Mouse (Mus musculus): ENCODE measurements around the gene Itih3. TPM values are rescaled to one million over a fixed set of nuclear protein-coding genes. Genes with fewer than 3 reads are reported as not detected.
A peak's percentile ranks its signal among the peaks of the same experiment; 100 is the strongest.

Gene Itih3
- polyA plus RNA-seq, 1 experiment from 2014 or later: 0.37 TPM

DNA sequence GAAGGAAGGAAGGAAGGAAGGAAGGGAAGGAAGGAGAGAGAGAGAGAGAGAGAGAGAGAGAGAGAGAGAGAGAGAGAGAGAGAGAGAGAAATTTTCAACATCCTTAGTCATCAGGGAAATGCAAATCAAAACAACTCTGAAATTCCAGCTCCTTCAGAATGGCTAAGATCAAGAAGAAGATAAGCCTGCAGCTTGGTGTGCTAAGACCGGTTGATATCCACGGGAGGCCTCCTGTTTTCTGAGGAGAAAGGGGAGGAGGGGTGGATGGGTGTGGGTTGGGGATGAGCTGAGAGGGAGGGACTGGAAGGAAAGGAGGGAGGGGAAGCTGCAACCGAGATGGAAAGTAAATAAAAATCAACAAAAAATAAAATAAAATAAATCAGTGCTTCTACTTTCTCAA is 38.3 kb downstream of the Itih3 start:
- no peaks in the 10 kb centered on the region for H3K9me3 ChIP-seq
- DNase-seq (ENCODE audit: low spot score): no peak
- H3K27me3 ChIP-seq (ENCODE audit: insufficient read depth, poor library complexity, severe bottlenecking): no peaks in the 10 kb centered on the region
- no peak overlapping the region for H3K4me3 ChIP-seq
- WGBS: 14% methylated on average over 3 of the region's 3 CpGs
- no peak overlapping the region for H3K27ac ChIP-seq
- peaks cover 11% of the 10 kb centered on the region for H3K4me1 ChIP-seq (replicated peaks)
- H3K36me3 ChIP-seq: no peaks in the 10 kb centered on the region

DNA sequence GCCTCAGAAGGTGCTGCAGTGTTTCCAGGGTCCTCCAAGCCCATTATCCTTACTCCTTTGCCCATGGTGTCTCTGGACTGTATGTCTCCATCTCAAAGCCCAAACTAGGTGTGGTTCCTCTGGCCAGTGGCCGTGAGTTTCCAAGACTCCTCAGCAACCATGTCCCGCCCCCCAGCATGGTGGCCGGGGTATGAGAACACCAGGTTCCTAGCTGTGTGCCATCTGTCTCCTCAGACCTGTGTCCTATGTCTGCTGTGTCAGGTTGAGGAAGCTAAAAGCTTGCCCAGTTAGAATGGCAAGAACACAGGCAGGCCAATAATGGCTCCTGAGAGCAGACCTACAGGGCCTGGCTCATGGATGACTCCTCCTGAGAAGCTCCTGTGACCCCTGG is 41.8 kb downstream of the Itih3 start:
- 92% methylated on average over 3 of the region's 3 CpGs for WGBS

DNA sequence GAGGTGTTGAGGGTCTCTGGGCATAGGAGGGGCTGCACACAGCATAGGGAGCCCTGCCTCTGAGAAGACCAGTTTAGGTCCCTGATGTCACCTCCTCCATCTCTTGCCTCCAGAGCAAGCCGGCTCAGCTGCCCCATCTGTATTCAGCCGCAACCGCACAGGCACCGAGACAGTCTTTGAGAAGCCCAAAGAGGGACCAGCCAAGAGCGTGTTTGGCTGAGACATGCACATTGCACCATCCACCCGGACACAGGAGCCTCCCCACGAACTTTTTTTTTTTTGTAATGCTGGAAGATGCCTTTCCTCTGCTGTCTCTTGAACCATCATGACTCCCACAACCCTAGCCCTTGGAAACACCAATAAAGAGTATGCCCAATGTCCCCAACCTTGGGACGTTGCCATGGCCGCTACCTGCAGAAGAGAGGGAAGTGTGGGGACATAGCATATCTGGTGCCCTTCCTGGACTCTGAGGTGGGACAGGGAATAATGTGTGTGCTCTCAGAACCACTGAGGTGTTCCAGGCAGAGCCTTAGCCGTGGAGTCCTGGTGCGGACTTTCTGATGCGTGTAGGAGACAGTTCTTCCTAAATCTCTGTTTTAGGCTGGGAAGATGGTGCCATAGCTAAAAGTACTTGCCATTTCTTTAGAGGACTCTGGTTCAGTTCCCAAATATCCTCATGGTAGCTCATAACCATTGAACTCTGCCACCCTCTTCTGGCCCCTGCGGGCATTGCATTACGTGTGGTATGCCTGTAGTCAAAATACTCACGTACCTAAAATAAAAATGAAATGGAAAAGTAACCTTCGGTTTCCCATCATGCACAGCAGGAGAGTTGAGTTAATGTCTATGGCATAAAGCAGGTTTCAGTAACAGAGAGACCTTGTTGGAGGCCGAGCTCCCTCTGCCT is 42.5 kb downstream of the Itih3 start:
- Histone ChIP-seq H3K36me3 (peaks cover 9% of the 10 kb centered on the region), H3K4me1 (replicated peaks) (peaks cover 20% of the 10 kb centered on the region), H3K27me3 (ENCODE audit: insufficient read depth, poor library complexity, severe bottlenecking) (no peaks in the 10 kb centered on the region), H3K9me3 (no peaks in the 10 kb centered on the region), H3K27ac (no peak overlapping the region), H3K4me3 (no peak overlapping the region)
- WGBS: 85% methylated on average over 17 of the region's 17 CpGs
- peak; percentile 28 for DNase-seq (ENCODE audit: low spot score)

More for the DNA sequence above, 41.8 kb downstream of the Itih3 start:
- peaks cover 17% of the 10 kb centered on the region for H3K4me1 ChIP-seq (replicated peaks)
- no peaks in the 10 kb centered on the region for H3K27me3 ChIP-seq (ENCODE audit: insufficient read depth, poor library complexity, severe bottlenecking)
- no peak overlapping the region for H3K27ac ChIP-seq
- peaks cover 3% of the 10 kb centered on the region; the same call in 1 of the 2 replicates for H3K36me3 ChIP-seq
- H3K4me3 ChIP-seq: no peak overlapping the region
- H3K9me3 ChIP-seq: no peaks in the 10 kb centered on the region
- no peak for DNase-seq (ENCODE audit: low spot score)

DNA sequence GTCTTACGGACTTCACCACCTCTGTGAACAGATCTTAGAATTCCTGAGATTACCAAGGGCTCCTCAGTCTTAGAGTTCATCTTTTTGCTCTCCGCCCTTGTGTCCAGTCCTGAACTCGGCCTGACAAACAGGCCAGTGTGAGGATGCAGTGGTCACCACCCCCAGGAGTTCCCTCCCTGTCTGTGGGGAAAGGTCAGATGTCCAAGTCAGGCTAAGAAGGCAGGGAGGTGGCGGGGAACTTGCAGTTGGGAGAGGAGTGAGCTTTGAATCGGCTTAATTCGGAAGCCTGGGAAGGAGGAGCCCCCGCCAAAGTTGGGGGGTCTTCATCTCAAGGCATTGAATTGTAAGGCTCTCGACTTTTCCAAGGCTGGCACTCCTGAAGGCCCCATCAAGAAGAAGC is 43.3 kb downstream of the Itih3 start:
- WGBS: 72% methylated on average over 8 of the region's 8 CpGs

DNA sequence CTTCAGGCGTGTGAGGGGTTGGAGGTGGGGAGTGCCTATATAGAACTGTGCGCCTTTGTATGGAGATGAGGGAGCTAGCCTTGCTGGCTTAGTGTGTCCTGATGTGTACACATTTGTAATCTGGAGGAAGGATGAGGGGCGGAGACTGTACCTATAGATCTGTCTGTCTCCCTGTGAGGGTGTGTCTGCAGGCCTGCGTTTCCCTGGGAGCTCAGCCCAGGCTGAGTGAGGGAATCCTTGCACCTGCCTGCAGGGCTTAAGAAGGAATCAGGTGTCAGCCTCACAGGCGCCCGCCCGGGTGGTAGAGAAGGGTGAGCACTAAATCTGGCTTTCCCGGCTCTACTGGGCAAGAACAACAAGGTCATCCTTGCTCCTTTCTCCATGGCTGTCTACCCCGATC is 43.8 kb downstream of the Itih3 start:
- H3K9me3 ChIP-seq: no peaks in the 10 kb centered on the region
- H3K36me3 ChIP-seq: peaks cover 19% of the 10 kb centered on the region
- DNase-seq (ENCODE audit: low spot score): no peak
- 74% methylated on average over 9 of the region's 9 CpGs for WGBS
- peaks cover 20% of the 10 kb centered on the region for H3K4me1 ChIP-seq (replicated peaks)
- H3K4me3 ChIP-seq: no peak overlapping the region
- H3K27me3 ChIP-seq (ENCODE audit: insufficient read depth, poor library complexity, severe bottlenecking): no peaks in the 10 kb centered on the region
- peak overlapping the region; percentile 4; the same call in 1 of the 2 replicates for H3K27ac ChIP-seq

More for the DNA sequence above, 43.3 kb downstream of the Itih3 start:
- no peak for DNase-seq (ENCODE audit: low spot score)
- Histone ChIP-seq H3K4me1 (replicated peaks) (peaks cover 20% of the 10 kb centered on the region), H3K4me3 (no peak overlapping the region), H3K27me3 (ENCODE audit: insufficient read depth, poor library complexity, severe bottlenecking) (no peaks in the 10 kb centered on the region), H3K36me3 (peaks cover 17% of the 10 kb centered on the region), H3K27ac (0 out of 2 replicates have a peak overlapping the region, but pooled peaks have one; percentile 4), H3K9me3 (no peaks in the 10 kb centered on the region)

DNA sequence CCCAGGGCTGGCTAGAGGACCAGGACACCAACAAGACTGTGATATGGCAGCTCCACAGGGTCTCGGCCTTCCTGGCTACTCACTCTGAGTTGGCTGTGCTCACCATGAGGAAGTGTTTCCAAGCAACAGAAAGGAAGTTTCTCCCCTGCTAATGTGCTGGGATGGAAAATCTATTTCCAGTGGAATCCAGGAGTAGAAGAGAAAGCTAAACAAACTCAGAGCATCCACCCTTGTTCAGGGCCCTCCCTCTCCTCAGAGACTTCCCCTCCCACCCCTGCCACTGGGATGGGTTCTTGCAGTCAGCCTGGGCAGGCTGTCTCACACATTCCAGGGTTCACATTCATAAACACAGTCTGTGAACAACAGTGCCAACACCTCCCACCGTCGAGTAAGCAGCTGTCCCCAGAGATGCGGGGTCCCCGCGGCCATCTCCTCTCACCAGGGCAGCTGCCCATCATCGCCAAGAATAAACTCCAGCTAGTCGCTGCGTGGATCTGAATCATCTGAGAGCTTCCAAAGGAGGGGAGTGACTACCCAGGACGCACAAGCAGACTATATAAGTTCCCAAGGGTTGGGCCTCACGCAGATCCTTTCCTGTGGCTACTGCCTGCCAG is 44.5 kb downstream of the Itih3 start, which contains the start of gene Mustn1:
Gene Mustn1 (plus strand): TSS at position 243 of the 614 bp plus-strand sequence.
- 77% methylated on average over 11 of the region's 11 CpGs for WGBS
- peak within 1 kb of the TSS; percentile 4; the same call in 1 of the 2 replicates for H3K27ac ChIP-seq
- H3K9me3 ChIP-seq: no peaks in the 10 kb centered on the region
- H3K4me3 ChIP-seq: no peak within 1 kb of the TSS
- H3K36me3 ChIP-seq: peaks cover 26% of the 10 kb centered on the region
- no peaks in the 10 kb centered on the region for H3K27me3 ChIP-seq (ENCODE audit: insufficient read depth, poor library complexity, severe bottlenecking)
- H3K4me1 ChIP-seq (replicated peaks): peaks cover 20% of the 10 kb centered on the region
- no peak for DNase-seq (ENCODE audit: low spot score)

DNA sequence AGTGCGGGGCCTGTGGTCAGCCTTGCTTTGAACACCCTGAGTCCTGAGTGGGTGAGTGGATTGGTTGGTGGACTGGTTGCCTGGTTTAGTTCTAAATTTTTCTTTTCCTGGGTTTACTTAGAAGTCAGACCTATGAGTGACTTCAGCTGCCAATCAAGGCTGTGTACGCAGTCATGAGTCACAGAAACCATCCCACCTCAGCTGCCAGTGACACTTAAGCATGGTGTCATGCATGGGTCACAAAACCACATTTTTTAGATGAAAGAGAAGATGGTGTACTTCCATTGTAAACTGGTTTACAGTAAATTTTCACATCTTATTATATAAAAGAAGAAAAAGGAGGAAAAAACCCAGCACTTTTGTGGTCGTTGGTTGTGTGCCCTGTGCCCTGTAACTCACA is 45.7 kb downstream of the Itih3 start:
- no peak for DNase-seq (ENCODE audit: low spot score)
- 97% methylated on average over 3 of the region's 3 CpGs for WGBS
- peaks cover 20% of the 10 kb centered on the region for H3K4me1 ChIP-seq (replicated peaks)
- no peak overlapping the region for H3K27ac ChIP-seq
- no peak overlapping the region for H3K4me3 ChIP-seq
- H3K9me3 ChIP-seq: no peaks in the 10 kb centered on the region
- no peaks in the 10 kb centered on the region for H3K27me3 ChIP-seq (ENCODE audit: insufficient read depth, poor library complexity, severe bottlenecking)
- H3K36me3 ChIP-seq: peaks cover 38% of the 10 kb centered on the region

DNA sequence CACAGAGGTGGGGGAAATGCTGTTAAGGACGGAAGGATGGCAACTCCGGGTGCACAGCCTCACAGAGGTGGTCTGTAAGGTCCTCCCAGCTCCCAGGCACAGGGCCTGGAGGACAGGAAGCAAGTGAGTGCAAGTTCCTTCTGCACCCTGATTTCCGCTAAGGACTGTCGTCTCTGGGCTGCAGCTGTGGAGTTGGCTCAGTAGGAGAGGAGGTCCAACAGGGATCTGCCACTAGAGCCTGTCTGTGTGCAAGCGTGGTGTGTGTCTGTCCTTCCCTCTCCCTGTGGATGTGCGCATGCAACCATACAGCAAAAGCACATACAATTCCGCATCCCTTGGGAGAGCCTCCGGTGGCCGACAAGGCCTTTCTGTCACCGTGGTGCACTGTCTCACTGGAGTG is 47.1 kb downstream of the Itih3 start:
- Histone ChIP-seq H3K9me3 (no peaks in the 10 kb centered on the region), H3K27me3 (ENCODE audit: insufficient read depth, poor library complexity, severe bottlenecking) (no peaks in the 10 kb centered on the region), H3K27ac (no peak overlapping the region), H3K36me3 (peaks cover 50% of the 10 kb centered on the region), H3K4me3 (no peak overlapping the region), H3K4me1 (replicated peaks) (peaks cover 20% of the 10 kb centered on the region)
- 90% methylated on average over 10 of the region's 10 CpGs for WGBS
- no peak for DNase-seq (ENCODE audit: low spot score)

DNA sequence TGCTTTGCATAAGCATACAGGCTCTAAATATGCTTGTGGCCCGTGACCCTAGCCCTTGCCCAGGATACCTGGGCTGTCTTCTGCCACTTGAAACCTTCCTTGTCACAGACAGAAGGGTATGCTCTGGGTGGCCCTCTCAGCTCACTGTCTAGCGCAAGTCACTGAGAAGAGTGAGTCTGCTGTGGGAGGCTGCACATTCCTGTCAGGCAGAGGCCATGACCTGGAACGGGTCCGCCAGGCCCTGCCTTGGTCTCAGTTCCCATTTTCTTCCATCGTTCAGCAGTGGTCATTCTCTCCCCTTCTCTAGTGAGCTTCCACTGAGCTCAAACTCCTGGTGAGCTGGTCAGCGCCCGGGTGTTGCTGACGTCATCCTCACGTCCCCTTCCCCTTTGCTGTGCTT is 47.6 kb downstream of the Itih3 start:
- no peaks in the 10 kb centered on the region for H3K27me3 ChIP-seq (ENCODE audit: insufficient read depth, poor library complexity, severe bottlenecking)
- H3K4me1 ChIP-seq (replicated peaks): peaks cover 20% of the 10 kb centered on the region
- H3K36me3 ChIP-seq: peaks cover 55% of the 10 kb centered on the region
- H3K27ac ChIP-seq: no peak overlapping the region
- H3K4me3 ChIP-seq: no peak overlapping the region
- no peaks in the 10 kb centered on the region for H3K9me3 ChIP-seq
- DNase-seq (ENCODE audit: low spot score): no peak
- 77% methylated on average over 9 of the region's 9 CpGs for WGBS

DNA sequence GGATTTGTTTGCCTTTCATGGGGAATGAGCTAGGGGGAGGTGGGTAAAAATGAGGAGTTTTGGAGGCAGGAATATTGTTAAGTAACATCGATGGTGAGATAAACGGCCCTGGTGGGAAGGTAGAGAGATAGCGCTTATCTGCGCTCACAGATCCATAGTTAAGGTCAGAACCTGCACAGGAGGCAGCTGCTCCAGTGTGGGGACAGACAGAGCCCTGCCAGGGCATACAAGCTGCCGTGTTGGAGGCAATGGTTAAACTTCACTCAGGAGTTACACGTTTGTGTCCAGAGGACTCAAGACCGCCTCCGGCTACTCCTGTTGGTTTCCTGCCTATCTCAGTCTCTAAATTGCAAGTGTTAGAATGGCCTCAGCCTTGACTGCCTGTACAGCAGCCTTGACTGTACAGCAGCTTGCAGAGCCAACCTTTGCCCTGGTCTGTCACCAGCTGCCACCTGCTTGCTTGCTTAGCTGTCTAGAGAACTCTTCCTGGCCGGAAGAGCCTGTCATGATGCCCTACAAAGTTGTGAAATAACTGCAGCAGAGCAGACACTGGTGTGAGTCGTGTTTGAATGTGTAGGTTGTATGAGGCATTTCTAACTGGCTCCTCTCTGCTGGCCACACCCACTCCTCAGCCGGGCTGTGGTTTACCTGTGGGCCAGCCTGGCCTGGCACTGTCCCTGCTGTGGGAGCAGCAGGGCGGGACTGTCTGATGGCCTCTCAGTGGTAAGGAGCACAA is 48.3 kb downstream of the Itih3 start:
- WGBS: 90% methylated on average over 12 of the region's 12 CpGs
- Histone ChIP-seq H3K4me1 (replicated peaks) (peaks cover 18% of the 10 kb centered on the region), H3K4me3 (no peak overlapping the region), H3K27me3 (ENCODE audit: insufficient read depth, poor library complexity, severe bottlenecking) (no peaks in the 10 kb centered on the region), H3K9me3 (no peaks in the 10 kb centered on the region), H3K27ac (no peak overlapping the region), H3K36me3 (peaks cover 58% of the 10 kb centered on the region)
- DNase-seq (ENCODE audit: low spot score): no peak

DNA sequence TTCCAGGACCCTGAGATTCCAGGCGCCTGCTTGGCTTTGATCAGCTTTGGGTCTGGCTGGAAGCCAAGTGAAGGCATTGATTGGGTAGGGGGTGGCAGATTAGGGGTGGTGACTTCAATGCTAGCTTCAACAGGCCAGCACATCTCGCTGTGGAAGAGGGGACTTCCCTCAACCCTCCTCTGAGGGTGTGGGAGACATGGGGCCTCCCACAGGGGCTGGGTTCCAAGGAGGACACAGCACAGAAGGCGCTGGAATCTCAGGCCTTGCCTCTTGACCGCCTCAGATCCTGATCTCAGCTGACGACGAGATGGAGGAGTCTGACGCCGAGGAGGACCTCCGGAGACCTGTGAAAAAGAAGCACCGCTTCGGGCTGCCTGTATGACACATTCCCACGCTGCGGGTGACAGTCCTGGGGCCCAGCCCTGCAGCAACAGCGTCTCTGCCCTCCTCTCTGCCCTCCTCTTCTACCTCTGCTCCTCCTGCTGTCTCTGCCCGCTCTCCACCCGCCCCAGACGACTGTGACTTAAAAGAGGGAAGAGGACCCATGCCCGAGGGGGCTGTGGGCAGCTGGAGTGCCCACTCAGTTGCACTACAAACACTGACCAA is 49.4 kb downstream of the Itih3 start:
- 89% methylated on average over 18 of the region's 18 CpGs for WGBS
- Histone ChIP-seq H3K4me1 (replicated peaks) (0 out of 2 replicates have a peak, but pooled peaks cover 7% of the 10 kb centered on the region), H3K4me3 (no peak overlapping the region), H3K9me3 (no peaks in the 10 kb centered on the region), H3K27me3 (ENCODE audit: insufficient read depth, poor library complexity, severe bottlenecking) (no peaks in the 10 kb centered on the region), H3K36me3 (peaks cover 63% of the 10 kb centered on the region), H3K27ac (no peak overlapping the region)
- DNase-seq (ENCODE audit: low spot score): no peak
